Mouse (Mus musculus): ENCODE results near the gene Mvb12b.

Gene Mvb12b

GRCm38 (mm10) chr2:33774106-33774505 lies 113.6 kb downstream of the Mvb12b start:
- DNase-seq = no peak

- peak; percentile 47 for DNase-seq
Observed at GRCm38 (mm10) chr2:33772439-33772838, 115.3 kb downstream of the Mvb12b start.

GRCm38 (mm10) chr2:33771388-33771787 lies 116.4 kb downstream of the Mvb12b start:
- DNase-seq = no peak

GRCm38 (mm10) chr2:33770526-33771130 lies 117.1 kb downstream of the Mvb12b start:
- DNase-seq = peak; percentile 43

GRCm38 (mm10) chr2:33764476-33764875 lies 123.3 kb downstream of the Mvb12b start:
- DNase-seq = peak; percentile 56

- no peak for DNase-seq
Observed at GRCm38 (mm10) chr2:33762210-33762609, 125.5 kb downstream of the Mvb12b start.

GRCm38 (mm10) chr2:33760571-33760991 lies 127.2 kb downstream of the Mvb12b start:
- DNase-seq = no peak

GRCm38 (mm10) chr2:33759447-33759846 lies 128.3 kb downstream of the Mvb12b start:
- DNase-seq = no peak

GRCm38 (mm10) chr2:33755633-33756020 lies 132.1 kb downstream of the Mvb12b start:
- peak; percentile 46 for DNase-seq

GRCm38 (mm10) chr2:33754980-33755632 lies 132.6 kb downstream of the Mvb12b start:
- DNase-seq = no peak

- DNase-seq = no peak
Observed at GRCm38 (mm10) chr2:33754317-33754633, 133.5 kb downstream of the Mvb12b start.

- DNase-seq = peak; percentile 91
Observed at GRCm38 (mm10) chr2:33753630-33754316, 134.0 kb downstream of the Mvb12b start.

- no peak for DNase-seq
Observed at GRCm38 (mm10) chr2:33750611-33751010, 137.1 kb downstream of the Mvb12b start.

GRCm38 (mm10) chr2:33746471-33746870 lies 141.3 kb downstream of the Mvb12b start:
- DNase-seq = peak; percentile 87

GRCm38 (mm10) chr2:33745724-33746123 lies 142.0 kb downstream of the Mvb12b start:
- DNase-seq = no peak

- no peak for DNase-seq
Observed at GRCm38 (mm10) chr2:33737128-33737527, 150.6 kb downstream of the Mvb12b start.

- peak; percentile 82 for DNase-seq
Observed at GRCm38 (mm10) chr2:33736722-33737121, 151.0 kb downstream of the Mvb12b start.

GRCm38 (mm10) chr2:33734781-33735485 lies 152.8 kb downstream of the Mvb12b start:
- peak; percentile 91 for DNase-seq

- no peak for DNase-seq
Observed at GRCm38 (mm10) chr2:33729701-33730100, 158.0 kb downstream of the Mvb12b start.

- DNase-seq = no peak
Observed at GRCm38 (mm10) chr2:33727199-33727598, 160.5 kb downstream of the Mvb12b start.

- DNase-seq = no peak
Observed at GRCm38 (mm10) chr2:33720380-33720898, 167.3 kb downstream of the Mvb12b start.

GRCm38 (mm10) chr2:33719339-33720066 lies 168.2 kb downstream of the Mvb12b start:
- DNase-seq = no peak

GRCm38 (mm10) chr2:33718561-33718960 lies 169.2 kb downstream of the Mvb12b start:
- DNase-seq = no peak
